Mouse (Mus musculus): Measurements from ENCODE around the gene Uxs1.

The Uxs1 gene

DNA sequence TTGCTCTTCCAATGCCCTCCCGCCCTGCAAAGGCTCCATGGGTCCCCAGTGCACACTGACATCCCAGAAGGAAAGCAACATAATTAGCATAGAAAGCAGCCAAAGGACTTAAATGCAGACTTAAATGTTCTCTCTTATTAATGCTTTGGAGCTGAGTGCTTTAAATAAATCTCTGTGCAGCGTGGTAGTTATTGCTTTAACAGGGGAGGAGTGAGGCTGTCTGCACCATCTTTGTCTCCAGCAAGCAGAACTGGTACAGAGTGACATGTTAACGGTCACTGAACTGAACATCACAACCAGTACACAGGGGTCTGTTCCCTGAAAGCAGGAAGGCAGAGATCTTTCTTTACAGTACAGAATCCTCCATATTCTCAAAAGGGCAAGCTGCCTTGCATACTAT lies 29.6 kb downstream of the Uxs1 start:
- no peak for DNase-seq (ENCODE audit: low read depth, low spot score)

DNA sequence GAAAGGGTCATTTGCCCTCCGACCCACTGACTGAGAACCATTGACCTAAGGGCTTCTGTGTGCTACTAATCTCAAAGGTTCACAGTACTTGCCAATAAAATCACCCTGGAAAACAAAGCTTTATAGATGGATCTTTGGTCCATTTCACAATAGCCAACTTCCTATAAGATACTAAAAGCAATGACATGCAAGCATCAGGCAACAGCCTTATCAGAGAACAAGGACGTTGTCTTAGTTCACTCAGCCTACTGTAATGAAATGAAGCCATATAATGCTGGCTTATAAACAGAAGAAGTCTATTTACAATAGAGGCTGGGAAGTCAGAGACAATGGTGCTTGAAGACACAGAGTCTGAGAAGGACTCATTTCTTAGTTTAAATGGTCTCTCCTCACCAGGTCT lies 37.8 kb downstream of the Uxs1 start:
- no peak for DNase-seq (ENCODE audit: low read depth, low spot score)

DNA sequence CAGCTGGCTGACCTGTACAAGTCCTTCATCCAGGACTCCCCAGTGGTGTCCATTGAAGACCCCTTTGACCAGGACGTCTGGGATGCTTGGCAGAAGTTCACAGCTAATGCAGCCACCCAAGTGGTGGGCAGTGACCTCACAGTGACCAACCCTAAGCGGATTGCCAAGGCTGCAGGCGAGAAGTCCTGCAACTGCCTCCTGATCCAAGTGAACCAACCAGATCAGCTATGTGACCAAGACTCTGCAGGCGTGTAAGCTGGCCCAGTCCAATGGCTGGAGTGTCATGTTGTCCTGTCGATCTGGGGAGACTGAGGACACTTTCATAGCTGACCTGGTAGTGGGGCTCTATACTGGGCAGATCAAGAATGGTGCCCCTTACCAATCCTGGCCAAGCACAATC lies 40.9 kb downstream of the Uxs1 start:
- no peak for DNase-seq (ENCODE audit: low read depth, low spot score)

DNA sequence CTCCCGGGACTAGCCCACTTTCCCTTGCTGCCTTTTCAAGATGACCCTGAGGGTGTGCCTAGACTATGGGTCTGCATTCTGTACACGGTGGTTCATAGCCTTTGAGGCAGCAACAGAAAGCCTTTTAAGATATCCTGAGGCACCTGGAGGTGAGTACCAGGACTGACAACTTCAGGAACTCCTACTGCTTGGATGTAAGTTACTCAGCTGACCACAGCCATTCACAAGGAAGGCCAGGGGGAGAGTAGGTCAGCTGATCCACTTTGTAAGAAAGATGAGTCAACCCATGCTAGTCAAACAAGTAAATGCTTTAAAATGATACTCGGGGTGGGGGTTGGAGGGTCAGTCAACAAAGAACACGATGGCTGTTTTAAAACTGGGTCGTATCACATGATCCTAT lies 42.3 kb downstream of the Uxs1 start:
- DNase-seq (ENCODE audit: low read depth, low spot score), result no peak

DNA sequence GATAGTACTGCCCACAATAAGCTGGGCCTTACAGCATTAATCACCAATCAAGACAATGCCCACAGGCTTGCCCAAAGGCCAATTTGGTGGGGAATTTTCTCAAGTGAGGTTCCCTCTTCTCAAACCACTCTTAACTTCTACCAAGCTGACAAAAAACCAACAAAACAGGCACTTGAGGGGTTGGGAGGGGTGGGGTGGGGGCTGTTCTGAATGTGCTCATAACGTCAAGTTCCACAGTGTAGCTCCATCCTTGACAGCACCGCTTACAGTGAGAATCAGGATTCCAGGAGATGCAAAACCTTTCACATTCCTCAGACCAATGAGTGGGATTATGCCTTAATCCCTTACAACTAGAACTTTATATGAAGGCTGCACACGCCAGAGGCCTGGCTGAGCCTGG lies 44.4 kb downstream of the Uxs1 start:
- no peak for DNase-seq (ENCODE audit: low read depth, low spot score)

DNA sequence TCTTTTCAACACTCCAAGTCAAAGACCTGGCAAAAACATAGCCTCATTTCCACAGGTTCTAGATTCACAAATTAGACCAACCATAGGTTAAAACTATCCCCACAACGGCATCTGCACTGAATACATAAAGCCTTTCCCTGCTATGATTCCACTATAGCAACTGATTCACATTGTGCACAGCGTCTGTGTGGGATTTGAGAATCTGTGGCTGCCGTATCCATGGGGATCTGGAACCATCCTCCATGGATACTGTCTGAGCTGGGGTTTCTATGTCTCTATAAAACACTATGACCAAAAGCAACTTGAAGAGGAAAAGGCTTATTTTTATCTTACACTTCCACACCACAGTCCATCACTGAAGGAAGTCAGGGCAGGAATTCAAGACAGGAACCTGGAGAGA lies 44.9 kb downstream of the Uxs1 start:
- no peak for DNase-seq (ENCODE audit: low read depth, low spot score)

DNA sequence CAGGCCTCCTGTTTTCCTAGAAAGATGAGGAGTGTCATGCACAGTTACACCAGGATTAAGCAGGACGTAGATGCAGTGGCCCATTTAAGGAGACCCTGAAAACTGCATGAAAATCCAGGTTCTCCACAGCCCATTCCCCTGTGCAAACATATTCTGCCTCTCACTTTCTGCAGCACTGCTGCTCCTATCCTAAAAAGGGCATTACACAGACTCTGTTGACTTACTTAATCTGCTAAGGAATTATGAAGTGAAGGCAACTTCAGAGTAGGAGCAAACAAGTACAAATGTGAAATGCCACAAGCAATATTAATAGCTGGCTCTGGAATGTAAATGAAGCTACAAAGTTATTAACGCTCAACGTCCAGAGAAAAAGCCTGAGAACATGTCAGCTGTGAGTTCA lies 45.9 kb downstream of the Uxs1 start:
- no peak for DNase-seq (ENCODE audit: low read depth, low spot score)

DNA sequence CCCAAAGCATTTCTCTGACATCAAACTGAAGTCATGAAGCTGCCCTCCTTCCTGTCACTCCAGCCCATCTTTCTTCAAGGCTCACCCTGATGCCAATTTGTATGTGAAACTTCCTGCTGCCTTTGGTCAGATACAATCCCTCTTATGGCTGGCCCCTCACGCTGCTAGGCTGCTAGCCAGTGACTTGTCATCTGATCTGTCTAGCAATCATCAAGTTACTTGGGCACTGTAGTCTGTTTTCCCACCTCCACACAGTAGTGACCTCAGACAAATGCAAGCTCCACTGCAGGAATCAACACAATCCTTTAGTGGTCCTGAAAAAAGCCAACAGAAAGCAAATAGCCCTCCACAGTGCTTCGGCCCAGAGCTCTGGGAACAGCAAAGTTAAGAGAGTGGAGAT lies 46.4 kb downstream of the Uxs1 start:
- no peak for DNase-seq (ENCODE audit: low read depth, low spot score)

DNA sequence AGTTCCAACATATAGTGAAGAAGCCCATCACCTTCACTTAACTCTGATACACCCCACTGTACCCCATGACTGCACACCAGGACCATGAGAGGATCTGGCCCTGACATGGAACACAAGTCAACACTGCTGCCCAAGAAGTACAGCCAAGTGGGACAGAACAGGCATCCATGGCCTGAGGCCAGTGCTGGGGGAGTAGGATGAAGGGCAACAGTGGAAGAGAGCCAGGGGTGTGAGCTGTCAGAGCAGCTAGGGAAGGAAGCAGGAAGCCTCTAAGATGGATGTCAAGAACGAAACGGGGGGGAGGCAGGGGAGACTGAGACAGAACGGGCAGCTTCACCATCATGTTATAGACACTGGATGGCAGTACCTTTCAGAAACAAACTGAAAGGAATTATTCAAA lies 51.5 kb downstream of the Uxs1 start:
- no peak for DNase-seq (ENCODE audit: low read depth, low spot score)

DNA sequence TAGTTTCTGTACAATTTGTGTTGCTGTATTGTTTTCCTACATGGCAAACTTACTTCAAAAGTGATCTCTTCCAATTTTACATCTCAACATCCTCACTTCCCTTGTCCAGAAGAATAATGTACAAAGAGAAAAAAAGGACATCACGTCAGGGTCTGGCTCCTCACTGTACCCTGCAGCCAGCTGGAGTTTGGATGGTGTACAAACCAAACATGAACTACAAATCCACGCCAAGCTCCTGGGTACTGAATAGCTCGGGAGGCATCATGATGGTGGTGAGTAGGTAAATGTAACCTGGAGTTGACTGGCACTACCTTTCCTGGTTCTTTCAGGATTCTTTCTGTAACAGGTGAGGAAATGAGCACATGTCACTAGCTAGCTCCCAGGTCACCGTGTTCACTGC lies 53.5 kb downstream of the Uxs1 start:
- DNase-seq (ENCODE audit: low read depth, low spot score), result no peak

DNA sequence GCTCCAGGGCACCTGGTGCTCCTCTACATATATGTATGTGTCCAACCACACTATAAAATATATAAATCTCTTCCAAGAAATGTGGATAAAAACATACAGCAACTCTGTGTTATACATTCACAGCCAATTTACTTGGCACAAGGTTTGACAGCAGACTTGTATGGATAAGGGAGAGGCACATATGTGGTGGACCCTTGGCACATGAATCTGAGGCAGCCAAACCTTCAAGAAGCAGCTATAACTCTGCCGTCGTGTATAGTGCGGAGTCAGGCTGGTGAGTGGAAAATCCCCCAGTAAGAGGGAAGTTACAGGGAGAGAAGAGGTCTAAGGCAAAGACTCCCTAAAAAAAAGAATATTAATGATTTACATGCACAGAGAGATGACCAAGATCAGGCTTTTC lies 54.9 kb downstream of the Uxs1 start:
- no peak for DNase-seq (ENCODE audit: low read depth, low spot score)

DNA sequence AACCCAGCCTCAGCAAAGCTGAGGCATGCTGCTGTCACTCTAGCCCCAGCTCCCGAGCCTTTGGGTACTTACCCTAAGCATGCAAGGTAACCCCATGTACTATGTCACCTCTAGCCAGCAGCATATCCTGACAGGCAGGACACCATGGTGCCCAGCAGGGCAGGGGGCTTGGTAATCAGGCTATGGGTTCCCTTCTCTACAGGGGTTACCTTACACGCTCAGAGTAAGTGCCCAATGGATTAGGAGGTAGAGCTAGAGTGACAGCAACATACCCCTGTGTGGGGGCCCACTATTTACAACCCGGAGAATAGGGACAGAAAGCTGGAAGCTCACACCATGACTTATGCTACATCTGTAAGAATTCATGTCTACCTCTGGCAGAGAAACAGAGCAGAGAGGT lies 57.6 kb downstream of the Uxs1 start:
- DNase-seq (ENCODE audit: low read depth, low spot score), result no peak

DNA sequence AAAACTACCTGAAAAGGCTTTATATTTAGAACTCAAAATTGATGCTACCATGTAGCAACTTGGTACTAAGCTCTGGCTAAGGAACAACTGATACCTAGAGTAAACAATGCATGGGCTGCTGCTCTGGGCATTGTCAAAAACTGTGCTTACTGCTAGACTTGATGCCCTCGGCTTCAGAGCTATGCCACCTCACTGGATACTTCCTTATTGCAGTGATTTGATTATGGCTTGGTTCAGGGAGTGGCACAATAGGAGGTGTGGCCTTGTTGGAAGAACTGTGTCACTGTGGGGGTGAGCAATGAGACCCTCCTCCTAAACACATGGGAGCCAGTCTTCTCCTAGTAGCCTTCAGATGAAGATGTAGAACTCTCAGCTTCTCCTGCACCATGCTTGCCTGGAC lies 58.3 kb downstream of the Uxs1 start:
- DNase-seq (ENCODE audit: low read depth, low spot score), result no peak

DNA sequence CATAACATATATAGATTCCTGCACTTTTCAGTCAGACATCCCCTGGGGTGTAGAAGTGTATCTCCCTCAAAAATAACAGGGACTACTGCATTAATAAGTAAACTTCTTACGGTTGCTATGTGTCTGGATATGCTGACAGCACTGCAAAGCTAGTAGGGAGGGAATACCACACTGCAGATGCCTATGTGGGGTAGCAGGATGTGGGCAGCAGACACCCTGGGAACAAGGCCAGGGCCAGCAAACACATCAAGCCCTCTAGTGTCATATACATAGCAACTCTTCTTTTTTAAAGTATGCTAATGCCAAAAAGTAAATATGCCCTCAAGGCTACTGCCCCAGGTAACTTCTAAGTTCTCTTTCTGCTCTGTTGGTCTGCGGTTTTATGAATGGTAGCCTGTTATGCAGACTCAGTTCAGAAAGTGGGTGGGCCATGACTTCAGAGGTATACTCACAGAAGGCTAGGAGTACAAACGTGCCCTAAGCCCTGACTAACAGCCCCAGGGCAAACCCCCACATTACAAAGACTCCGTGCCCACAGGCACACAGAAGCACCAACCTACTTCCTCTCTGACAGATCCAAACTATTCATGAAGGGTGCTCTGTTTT lies 59.1 kb downstream of the Uxs1 start:
- peak; percentile 40 for DNase-seq (ENCODE audit: low read depth, low spot score)

DNA sequence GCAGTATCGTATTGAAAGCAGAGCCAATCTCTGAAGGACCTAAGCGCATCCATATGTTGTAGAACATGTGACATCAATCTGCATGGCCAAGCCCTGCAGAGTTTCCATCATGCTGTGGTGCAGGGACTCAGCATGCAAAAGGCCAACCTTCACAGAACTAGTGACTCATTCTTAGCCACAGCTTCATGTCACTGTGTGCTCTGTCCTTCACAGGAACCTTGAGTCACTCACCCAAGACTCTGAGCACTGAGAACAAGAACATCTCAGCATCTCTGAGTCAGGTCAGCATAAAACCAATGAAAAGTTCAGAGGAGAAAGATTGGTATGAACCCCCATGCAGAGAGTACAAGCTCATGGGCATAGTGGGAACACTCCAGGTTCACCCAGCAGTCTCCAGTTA lies 61.3 kb downstream of the Uxs1 start:
- no peak for DNase-seq (ENCODE audit: low read depth, low spot score)

DNA sequence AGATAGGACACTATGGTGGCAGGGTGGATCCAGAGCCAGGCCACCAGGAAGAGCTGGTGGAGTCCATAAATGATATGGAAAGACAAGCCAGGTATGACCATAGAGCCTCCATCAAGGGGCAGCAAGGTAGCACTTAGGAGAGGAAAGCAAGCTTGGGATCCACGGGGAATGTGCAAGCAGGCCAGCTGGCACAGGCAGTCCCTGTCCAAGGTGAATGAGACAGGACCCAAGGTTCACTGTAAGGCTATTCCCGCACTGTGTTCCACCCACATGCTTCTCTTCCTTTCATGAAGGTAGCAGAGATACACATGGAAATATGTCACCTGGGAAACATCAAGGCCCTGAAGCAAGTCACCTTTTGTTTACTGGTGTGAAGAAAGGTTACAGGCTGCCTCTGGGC lies 63.1 kb downstream of the Uxs1 start:
- DNase-seq (ENCODE audit: low read depth, low spot score), result no peak

DNA sequence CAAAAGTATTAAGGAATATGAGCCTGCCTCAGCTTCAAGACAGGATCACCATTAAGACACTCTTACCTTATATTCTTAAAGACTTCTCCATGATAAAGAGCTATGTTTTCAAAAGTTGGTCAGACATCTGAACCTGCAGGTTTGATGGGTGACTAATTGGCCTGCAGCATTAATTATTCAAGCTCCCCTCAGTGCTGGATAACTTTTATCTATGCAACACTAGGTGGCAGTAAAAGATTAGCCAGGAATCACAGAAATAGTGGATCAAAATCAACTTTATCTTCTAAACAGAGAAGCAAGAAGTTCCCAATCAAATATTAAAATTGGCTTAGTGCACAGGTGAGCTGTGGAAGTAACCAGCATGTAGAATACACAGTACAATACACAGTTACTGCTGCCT lies 67.5 kb downstream of the Uxs1 start:
- DNase-seq (ENCODE audit: low read depth, low spot score), result peak; percentile 47

DNA sequence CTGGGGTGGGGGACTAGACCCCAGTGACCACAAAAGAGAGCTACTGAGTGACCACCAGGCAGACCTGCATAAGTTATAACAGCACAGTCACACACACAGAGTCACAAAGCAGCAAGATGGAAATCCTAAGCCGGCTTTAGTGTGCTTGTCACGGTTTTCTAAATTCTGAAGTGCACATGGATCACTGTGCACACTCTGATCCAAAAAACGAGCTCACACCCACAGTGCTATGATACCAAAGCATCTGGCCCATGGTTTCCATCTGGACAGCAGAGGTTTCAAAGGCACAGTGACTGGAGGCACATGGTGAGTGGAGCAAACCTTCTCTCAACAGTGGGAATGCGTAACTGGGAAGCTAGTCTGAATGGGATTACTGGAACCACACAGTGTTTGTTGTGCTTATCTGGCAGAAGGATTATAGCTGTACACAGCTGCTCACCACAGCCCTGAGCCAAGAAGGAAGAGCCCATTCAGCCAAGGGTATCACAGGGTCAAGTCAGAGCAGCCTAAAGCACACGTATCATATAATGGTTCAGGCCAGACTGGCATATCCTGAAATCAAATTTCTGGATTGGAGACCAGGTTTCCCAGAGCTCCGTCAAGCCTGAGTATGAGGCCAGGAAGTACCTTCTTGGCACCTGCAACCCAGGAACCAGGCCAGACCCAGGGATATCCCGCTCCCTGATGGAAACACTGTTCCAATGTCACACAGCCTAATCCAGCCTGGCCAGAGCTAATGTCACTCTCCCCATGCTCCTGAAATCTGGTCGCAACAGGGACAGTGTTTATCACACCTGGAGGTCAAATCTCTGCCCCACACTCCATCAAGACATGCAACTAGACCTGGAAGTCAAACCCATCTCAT lies 72.9 kb downstream of the Uxs1 start:
- DNase-seq (ENCODE audit: low read depth, low spot score), result no peak

DNA sequence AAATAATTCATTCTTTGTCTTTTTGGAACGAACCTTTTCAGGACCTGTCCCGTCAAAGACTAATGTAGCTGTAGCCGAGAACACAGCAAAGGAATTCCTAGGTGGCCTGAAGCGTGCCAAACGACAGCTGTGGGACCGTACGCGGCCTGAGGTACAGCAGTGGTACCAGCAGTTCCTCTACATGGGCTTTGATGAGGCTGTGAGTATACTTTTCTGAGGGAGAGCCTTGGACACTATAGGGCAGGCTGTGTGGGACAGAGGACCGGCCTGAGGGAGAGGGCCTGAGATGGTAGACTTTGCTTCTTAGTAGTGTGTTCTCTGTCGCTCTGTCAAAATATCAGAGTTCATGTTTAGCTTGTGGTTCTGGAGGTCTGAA lies 89.1 kb downstream of the Uxs1 start:
- DNase-seq (ENCODE audit: low read depth, low spot score), result no peak

DNA sequence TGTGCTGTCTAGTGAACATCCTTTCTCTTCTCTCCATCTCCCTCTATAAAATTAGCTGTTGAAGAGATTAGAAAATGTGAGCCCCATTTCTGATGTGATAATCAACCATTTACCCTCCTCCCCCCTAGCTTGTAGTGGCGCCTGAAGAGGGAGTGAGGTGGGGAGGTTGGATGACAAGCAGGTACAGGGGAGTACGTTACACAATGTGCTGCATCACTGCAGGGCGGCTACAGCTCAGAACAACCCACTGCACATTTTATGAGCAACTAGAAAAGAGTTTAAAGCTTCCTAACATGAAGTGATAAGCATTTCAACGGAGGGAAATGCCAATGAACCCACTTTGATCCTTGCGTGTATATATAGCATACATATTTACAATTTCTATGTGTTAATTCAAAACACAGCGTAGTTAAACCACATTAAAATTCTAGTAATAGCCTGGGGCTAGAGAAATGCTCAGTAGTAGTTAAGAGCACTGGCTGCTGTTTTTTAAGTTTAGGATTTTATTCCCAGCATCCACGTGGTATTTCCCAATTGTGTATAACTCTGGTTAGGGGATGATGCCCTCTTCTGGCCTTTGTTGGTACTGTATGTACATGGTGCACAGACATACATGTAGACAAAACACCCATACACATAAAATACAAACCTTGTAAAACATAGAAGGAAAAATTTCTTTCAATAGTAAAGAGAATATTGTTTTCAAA lies 89.6 kb downstream of the Uxs1 start:
- DNase-seq (ENCODE audit: low read depth, low spot score), result peak; percentile 34

DNA sequence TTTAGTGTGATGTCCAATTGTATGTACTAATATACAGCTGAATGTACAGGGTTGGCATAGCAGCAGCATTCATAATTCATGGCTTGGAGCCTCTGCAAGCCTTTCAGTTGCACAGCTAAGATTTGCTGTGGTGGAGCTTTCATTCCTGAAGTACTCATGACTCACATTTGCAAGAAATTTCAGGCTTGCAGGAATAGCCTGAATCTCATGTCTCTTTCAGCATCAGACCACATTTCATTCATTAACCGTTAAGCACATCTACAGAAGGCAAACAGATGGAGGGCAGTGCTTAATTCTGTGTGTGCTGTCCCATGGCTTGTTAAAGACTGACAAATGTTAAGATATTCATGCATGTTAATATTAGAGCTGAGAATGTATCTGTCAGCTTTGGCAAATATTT lies 94.9 kb downstream of the Uxs1 start:
- no peak for DNase-seq (ENCODE audit: low read depth, low spot score)

DNA sequence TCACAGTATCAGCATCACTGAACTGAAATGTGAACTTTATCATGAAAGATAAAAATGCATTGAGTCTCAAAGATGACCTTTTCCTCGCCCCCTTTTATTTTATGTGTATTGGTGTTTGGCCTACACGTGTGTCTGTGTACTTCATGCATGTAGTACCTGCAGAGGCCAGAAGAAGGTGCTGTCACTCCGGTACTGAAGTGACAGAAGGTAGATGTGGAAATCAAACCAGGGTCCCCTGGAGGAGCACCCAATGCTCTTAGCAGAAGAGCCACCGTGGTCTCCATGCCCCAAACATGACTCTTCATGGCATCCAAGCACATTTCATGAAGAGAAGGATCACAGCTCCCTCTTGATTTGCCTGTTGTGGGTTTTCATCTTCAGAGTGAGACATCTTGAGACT lies 95.5 kb downstream of the Uxs1 start:
- peak; percentile 25 for DNase-seq (ENCODE audit: low read depth, low spot score)

DNA sequence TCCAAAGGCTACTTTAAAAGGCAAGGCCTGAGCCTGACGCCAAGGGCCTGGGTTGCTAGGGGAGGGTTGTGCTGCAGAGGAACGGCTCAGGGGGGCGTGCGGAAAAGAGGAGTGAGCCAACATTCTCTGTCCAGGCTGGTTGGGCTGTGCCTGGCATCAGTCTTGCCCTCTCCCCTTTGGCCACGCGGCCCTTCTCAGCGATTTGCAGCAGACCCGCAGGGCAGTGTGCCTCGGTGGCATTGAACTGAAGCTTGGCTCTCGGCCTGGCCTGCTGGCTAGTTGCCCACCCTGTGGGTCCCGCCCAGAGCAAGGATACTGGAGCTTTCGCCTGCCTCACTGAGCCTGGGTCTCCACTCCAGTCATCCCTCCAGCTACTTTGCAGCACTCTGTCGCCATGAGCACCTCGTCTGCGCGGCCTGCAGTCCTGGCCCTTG lies 97.1 kb downstream of the Uxs1 start, which contains the start of gene 1500015O10Rik:
Gene 1500015O10Rik, plus strand, starts transcription at position 112 of the 434 bp plus-strand sequence.
- no peak for DNase-seq (ENCODE audit: low read depth, low spot score)

Measured in CD4-positive, CD25-positive, alpha-beta regulatory T cell, adult 2 months (primary cell).